Mouse (Mus musculus) embryonic fibroblast, embryonic 13.5 days (primary cell): ENCODE data around the gene Cdk5r1. TPM values are rescaled to one million over a fixed set of nuclear protein-coding genes. Genes with fewer than 3 reads are reported as not detected.
A peak's percentile ranks its signal among the peaks of the same experiment; 100 is the strongest.

Experiments used
- H3K27ac ChIP-seq: 2 replicates; pipeline ENCODE4 v1.5.1; 2012; ENCODE audit warnings: low read length, control low read depth, inconsistent platforms; ENCODE audit not compliant: insufficient read depth
- H3K4me1 ChIP-seq: 2 replicates; pipeline ENCODE4 v1.6.1; 2011; ENCODE audit warnings: low read length; ENCODE audit not compliant: control insufficient read depth, insufficient read depth
- H3K4me3 ChIP-seq: 2 replicates; pipeline ENCODE4 v1.5.1; 2011; ENCODE audit warnings: mild to moderate bottlenecking, control low read depth, low read length; ENCODE audit not compliant: insufficient read depth
- CTCF ChIP-seq: IDR thresholded peaks from 2 replicates; pipeline ENCODE4 v1.5.1; 2011; ENCODE audit warnings: mild to moderate bottlenecking, control low read depth, low read length, moderate library complexity, borderline replicate concordance; ENCODE audit not compliant: insufficient read depth
- POLR2A ChIP-seq: IDR thresholded peaks from 2 replicates; pipeline ENCODE4 v1.6.1; 2011; ENCODE audit warnings: low read depth, mild to moderate bottlenecking, control low read depth, low read length, moderate library complexity
- polyA plus RNA-seq: library from polyadenylated mRNA; stranded (reverse); fragments of >200 nt; gene quantifications from 2 replicates; pipeline ENCODE4 v1.2.4, GENCODE M21; 2011; ENCODE audit warnings: low read depth; ENCODE audit not compliant: missing spikeins, insufficient read length

Cdk5r1 gene
- polyA plus RNA-seq, 1 experiment, result 0.77 TPM

DNA sequence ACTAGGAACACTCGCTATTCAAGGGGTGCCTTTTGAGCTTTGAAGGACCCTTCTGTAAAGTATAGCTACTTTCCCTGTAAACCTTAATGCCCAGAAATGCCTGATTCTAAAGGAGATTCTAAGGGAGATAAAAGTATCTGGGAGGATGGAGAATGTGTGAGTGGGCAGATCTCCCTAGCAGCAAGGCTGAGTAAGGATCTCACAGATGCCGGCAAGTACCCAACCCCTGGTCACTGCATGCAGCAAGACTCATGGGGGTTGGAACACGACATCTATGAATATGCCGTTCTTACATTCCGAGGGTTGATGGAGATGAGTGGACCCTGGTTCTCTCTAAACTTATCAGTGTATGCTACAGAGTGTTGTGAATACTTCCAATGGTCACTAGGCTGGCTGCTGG is 16.4 kb downstream of the Cdk5r1 start:
- H3K4me1 ChIP-seq, result peaks cover 19% of the 10 kb centered on the region
- no peak overlapping the region for H3K27ac ChIP-seq
- no peak overlapping the region for H3K4me3 ChIP-seq
- no peak for TF ChIP-seq CTCF
- TF ChIP-seq POLR2A, result no peak

DNA sequence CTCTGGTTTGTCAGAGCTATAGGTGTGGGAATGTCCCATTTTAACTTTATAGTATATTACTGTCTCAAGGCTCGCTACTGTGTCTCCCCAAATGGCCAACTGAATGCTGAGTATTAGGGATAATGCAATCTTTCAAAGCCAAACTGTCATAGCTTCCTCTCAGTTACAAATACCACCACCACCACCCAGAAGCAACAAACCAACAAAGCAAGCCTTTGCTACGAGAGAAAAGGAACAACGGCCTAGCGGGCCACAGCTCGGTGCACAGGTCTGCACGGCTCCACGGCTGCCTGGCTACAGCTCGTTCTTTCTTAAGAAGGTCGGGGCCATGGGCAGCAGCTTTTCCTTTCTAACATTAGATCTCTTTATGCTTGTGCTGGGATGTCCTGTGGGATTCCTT is 18.0 kb downstream of the Cdk5r1 start:
- Histone ChIP-seq H3K27ac (no peak overlapping the region), H3K4me1 (peaks cover 14% of the 10 kb centered on the region), H3K4me3 (no peak overlapping the region)
- TF ChIP-seq CTCF, result no peak
- TF ChIP-seq POLR2A, result no peak

DNA sequence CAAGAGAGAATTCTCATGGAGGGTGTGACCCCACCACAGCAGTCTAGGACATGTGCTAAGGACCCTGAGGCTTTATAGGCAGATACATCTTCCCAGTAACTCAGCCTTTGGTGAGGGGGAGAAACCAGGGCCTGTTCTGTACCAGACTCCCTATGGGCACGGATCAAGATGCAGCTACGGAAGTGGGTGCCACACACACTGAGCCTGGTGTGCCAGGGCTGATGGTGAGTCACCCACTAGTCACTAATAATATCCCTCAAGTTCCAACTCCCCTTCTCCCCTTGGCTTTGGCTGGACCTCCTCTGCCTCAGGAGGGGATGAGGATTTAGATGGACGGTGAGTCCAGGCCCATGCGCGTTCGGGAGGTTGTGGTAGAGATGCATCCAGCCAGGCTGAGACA is 19.1 kb downstream of the Cdk5r1 start:
- TF ChIP-seq CTCF, result no peak
- no peak for TF ChIP-seq POLR2A
- Histone ChIP-seq H3K4me1 (peaks cover 14% of the 10 kb centered on the region), H3K4me3 (no peak overlapping the region), H3K27ac (no peak overlapping the region)

DNA sequence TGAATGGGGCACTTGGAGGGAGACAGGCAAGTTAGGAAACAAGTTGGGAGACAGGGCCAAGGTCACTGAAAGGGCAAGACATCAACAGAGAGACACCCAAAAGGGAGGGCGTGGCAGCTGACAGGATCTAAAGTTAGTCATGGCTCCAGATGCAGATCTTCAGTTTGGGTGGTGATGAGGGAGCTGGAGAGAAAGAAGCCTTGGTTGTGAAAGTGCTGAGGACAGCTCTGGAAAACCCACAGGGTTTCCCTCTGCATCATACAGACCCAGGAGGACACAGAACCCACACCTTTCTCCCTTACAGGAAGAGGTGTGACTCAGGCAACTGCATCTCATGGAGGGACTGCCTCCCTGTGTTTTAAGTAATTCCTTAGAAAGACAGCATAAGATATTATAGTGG is 19.8 kb downstream of the Cdk5r1 start:
- no peak overlapping the region for H3K27ac ChIP-seq
- no peak for TF ChIP-seq CTCF
- no peak for TF ChIP-seq POLR2A
- H3K4me1 ChIP-seq, result peaks cover 14% of the 10 kb centered on the region
- H3K4me3 ChIP-seq, result no peak overlapping the region

DNA sequence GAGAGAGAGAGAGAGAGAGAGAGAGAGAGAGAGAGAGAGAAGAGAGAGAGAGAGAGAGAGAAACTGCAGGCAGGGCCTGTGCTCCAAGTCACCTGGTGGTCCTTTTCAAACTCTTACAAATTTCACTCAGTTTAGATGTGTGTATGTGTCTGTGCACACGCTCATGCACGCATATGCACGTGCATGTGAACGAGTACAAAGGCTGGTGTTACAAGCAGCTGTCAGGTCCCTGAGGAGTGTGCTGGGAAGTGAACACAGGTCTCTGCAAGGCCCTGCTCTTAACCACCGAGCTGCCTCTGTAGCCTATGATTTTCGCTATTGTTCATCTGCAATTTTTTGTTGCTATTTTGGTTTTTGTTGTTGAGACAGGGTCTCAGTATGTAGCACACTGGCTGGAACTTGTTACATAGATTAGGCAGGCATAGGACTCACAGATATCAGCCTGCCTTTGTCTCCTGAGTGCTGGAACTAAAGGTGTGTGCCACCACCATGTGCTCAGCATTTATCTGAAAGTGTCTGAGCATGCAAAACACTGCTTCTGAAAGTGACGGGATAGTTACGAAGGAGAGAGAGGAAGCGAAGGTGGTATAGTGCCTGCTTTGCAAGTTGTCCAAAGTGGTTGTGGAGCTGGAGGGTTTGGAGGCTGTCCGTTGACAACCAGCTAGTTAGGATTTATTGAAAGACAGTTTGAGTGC is 20.5 kb downstream of the Cdk5r1 start:
- Histone ChIP-seq H3K27ac (no peak overlapping the region), H3K4me1 (peaks cover 14% of the 10 kb centered on the region), H3K4me3 (no peak overlapping the region)
- TF ChIP-seq CTCF (no peak), POLR2A (no peak)

DNA sequence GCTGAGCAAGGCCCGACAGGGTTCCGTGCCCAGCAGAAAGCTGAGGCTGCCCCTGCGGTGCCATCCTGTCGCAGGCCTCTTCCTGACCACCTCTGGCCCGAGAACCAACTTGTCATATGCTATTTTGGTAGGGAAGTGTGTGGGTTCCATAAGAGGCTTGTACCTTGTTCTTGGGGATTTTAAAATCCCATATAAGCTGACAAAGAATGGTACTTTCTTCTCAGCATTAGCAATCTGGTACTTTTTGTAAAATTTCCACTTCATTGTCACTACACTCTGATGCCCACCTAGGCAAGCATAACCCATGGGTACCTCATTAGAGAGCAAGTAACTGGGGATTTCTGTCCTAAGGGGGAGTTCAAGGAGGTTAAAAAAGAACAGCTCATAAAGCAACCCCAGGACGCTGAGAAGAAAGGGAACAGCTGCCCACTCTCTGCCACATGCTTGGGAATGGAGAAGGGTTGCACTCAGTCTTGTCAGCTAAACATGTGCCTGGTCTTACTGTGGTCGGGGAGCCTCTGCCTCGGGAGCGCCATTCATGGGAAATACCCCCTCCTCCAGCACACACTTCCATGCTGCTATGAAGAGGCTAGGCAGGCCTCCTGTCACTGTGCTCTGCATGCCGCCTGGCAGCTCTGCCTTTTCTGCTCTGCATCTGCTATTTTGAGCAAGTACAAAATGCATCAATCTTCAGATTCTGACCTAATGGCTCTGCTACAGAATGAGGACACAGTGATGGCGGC is 21.7 kb downstream of the Cdk5r1 start:
- Histone ChIP-seq H3K4me3 (no peak overlapping the region), H3K27ac (no peak overlapping the region; the same call in 1 of the 2 replicates), H3K4me1 (peaks cover 14% of the 10 kb centered on the region)
- TF ChIP-seq CTCF (no peak), POLR2A (no peak)

DNA sequence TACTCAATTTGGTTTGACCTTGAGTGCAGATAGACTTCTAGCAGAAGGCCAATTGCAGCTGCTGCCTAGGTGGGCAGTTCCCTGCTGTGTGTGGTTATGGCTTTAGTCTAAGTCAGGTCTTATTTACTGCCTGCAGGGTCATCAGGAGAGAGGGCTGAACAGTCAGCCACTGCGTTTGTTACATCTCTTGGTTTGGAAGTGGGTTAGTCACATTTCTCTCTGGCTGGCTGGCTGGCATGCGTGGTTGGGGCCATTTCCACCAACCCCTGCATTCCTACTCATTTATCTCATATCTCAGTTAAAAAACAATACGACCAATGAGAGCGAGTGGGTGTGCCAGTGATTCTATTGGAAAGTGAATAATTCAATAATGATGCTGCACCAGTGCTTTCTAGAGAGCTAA is 22.7 kb downstream of the Cdk5r1 start:
- H3K4me1 ChIP-seq, result peaks cover 14% of the 10 kb centered on the region
- TF ChIP-seq CTCF (no peak), POLR2A (no peak)
- H3K27ac ChIP-seq, result peak overlapping the region; percentile 89
- H3K4me3 ChIP-seq, result no peak overlapping the region

DNA sequence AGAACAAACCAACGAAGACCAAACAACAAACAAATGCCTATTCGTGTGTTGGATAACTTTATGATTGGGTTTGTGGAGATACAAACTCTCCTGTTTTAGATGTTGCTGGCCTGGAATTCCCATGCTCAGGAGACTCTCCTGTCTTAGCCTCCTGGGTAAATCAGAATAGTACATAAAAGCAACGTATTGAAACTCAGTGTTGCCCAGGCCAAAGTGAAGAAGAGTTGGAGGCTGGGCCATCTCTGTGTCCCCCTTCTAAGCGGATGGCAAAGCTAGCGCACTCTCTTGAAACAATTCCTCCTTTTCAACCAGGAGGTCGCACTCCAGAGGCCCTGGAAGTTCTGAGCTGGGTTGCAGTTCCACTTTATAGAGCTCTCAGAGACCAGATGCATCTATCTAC is 26.5 kb downstream of the Cdk5r1 start:
- Histone ChIP-seq H3K4me1 (peaks cover 4% of the 10 kb centered on the region; the same call in 1 of the 2 replicates), H3K27ac (no peak overlapping the region), H3K4me3 (no peak overlapping the region)
- TF ChIP-seq POLR2A, result no peak
- no peak for TF ChIP-seq CTCF

DNA sequence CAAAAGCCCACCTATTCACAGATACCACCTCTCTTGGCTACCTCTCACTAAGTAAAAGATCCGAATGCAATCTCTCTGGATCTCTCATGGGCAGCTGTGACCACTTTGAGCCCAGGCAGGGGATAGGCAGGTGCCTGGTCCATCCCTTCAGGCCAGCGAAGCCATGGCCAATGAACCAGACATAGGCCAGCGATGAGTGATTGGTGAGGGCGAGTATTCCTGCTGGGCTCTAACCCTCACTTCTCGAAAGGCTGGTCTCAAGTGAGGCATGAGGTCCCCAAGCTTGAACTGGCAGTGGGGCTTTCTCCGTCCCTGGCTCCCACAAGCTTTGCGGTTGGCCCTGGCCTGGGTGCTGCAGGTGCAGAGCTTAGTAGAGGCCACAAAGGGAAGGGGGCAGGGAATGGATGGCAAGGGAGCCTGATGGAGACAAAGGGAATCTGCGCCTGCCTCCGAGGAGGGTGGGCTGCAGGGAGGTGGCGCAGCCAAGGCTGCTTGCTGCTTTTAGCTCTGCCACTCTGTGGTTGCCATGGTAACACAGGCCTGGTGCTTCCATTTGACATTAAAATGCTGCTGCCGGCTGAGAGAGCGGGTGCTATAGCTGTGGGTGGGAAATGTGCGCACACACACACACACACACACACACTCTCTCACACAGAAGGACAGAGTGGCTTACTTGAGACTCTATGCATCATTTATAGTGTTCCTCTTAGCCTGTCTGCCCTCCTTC is 27.1 kb downstream of the Cdk5r1 start:
- TF ChIP-seq CTCF, result no peak
- peaks cover 4% of the 10 kb centered on the region; the same call in 1 of the 2 replicates for H3K4me1 ChIP-seq
- no peak overlapping the region for H3K4me3 ChIP-seq
- H3K27ac ChIP-seq, result no peak overlapping the region
